Mouse (Mus musculus): ENCODE measurements around the gene Eme1.

Gene Eme1

DNA sequence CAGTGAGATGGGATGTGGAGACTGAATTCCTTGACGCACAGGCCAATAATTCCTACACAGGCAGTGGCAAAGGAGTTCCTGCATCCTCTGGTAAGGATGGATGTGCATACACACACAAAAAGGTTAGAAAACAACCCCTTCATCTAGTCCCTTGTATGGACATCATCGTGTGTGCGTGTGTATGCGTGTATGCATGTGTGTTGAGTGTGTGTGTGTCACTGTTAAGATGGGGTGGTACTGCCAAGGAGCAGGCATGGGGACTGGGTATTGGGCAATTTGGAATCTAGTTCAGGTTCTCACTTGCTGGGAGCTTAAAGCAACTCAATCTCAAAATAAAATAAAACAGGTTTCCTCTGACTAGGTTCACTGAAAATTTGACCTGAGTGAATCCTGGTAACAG lies 7.3 kb downstream of the Eme1 start:
- no peak for DNase-seq (ENCODE audit: low spot score)

DNA sequence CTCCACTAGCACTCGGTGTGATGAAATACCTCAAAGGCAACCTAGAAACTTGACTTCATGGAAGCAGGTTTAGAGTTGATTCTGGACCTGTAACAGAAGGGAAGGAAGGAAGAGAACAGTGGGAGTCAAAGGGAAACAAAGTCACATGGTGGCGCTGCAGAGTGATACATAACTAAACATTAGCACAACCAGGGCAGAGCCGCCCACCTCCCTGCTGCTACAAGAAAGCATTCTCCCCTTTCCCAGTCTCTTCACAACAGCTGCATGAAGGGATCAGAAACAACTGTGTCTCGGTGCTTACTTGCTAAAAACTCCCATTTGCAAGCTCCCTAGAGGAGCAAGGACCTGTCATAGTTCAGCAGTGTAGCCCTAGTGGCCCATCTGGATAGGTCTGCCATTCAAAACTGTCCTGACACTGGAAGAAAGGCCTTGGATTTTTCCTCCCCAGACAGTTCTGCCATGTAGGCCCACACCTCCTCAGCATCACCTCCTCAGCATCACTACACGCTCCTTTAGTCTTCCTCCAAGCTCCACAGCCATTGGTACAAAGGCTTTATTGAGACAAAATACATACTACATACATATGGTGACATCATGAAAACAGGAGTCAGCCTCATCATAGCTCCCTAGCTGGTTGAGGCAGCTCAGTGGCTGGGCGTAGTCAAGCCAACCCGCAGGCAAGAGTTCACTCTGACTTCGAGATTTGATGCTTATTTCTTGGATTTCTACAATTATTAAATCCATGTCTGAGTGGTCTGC lies 9.1 kb downstream of the Eme1 start:
- DNase-seq (ENCODE audit: low spot score) = no peak

GRCm38 (mm10) chr11:94634431-94634830 lies 19.3 kb downstream of the Eme1 start:
- no peak for DNase-seq (ENCODE audit: low spot score)

- no peak for DNase-seq (ENCODE audit: low spot score)
These were observed 20.8 kb downstream of the Eme1 start for GRCm38 (mm10) chr11:94632988-94633387.

DNA sequence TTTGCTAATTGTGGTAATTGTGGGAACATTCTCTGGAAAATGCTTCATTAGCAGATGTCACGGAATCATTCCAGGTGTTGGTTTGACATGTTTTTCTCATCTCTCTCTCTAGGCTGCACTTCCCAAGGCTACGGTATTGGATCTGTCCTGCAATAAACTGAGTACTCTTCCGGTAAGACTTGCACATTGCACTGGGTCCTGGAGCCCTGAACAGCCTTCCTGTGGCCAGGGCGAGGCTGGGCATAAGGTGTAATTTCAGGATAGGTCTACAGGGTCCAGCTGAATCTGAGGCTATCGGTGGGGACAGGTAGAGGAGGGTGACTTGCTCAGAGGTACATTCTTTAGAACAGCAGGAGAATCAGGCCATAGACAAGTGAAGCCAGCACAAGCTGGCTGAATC lies 21.8 kb downstream of the Eme1 start:
- no peak for DNase-seq (ENCODE audit: low spot score)

- DNase-seq (ENCODE audit: low spot score) = no peak
These were observed 23.4 kb downstream of the Eme1 start for GRCm38 (mm10) chr11:94630199-94631011.

- DNase-seq (ENCODE audit: low spot score) = no peak
These were observed 23.9 kb downstream of the Eme1 start for GRCm38 (mm10) chr11:94629884-94630198.

- DNase-seq (ENCODE audit: low spot score) = peak; percentile 97
These were observed 24.4 kb downstream of the Eme1 start, which contains the start of gene Lrrc59 for GRCm38 (mm10) chr11:94629199-94629883. Lrrc59 (plus strand) TSS chr11:94629767.

DNA sequence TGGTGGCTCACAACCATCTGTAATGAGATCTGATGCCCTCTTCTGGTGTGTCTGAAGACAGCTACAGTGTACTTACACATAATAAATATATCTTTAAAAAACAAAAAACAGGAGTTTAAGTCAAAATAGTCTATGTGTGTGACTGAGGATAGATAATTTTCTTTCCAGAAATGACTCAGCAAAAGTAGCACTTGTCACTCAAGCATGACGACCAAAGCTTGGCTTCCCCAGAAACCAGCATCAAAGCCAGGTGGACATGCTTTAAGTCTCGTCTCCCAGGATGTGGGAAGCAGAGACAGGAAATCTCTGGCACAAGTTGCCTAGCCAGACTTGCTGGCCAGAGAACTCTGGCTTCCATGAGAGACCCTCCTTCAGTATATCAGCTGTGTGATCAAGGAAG lies 31.6 kb downstream of the Eme1 start:
- DNase-seq (ENCODE audit: low spot score) = no peak

GRCm38 (mm10) chr11:94621458-94621852 lies 32.3 kb downstream of the Eme1 start:
- DNase-seq (ENCODE audit: low spot score) = no peak

DNA sequence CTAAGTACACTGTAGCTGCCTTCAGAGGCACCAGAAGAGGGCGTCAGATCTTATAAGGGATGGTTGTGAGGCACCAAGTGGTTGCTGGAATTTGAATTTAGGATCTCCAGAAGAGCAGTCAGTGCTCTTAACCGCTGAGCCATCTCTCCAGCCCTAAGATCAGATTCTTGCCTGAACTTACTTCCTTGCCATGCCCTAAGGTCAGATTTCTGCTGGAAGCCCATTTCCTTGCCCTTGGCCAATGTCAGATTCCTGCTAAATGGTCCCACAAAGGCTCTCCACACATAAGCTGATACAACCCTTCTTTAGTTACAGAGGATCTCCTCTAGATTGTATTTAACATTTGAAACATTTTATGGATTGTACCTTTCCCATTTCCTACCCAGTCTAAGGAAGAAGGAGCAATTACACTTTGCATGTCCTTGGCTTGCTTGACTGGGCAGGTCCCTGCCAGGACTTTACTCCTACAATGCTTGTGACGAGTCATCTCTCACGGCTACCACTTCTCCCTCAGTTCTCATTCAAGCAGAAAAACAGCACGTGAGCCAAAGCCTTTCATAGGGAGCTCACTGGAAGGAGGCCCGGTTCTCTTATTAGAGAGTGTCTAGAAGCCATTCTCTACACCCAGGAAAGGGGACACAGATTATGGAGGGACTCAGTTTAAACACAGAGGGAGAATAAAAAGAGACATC lies 32.9 kb downstream of the Eme1 start:
- no peak for DNase-seq (ENCODE audit: low spot score)

- DNase-seq (ENCODE audit: low spot score) = no peak
These were observed 36.1 kb downstream of the Eme1 start for GRCm38 (mm10) chr11:94617646-94618045.

- DNase-seq (ENCODE audit: low spot score) = no peak
These were observed 38.3 kb downstream of the Eme1 start for GRCm38 (mm10) chr11:94615494-94615893.

DNA sequence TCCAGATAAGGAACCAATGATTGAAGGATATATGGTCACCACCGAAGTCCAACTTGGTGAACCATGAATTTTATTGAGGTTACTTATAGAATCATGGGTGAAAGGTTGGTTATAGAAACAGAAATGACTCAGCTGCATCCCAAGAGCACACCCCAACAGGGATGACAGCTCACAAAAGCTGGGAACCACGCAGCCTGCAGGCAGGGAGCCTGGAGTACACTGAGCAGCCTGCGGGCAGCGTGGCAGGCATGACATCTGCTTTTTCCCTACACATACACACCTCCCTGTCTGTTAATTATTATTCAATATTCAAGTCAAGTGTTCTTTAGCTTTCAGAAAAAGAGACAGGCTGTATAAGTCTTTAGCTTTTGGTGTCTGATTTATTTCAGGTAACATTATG lies 39.2 kb downstream of the Eme1 start:
- DNase-seq (ENCODE audit: low spot score) = no peak

DNA sequence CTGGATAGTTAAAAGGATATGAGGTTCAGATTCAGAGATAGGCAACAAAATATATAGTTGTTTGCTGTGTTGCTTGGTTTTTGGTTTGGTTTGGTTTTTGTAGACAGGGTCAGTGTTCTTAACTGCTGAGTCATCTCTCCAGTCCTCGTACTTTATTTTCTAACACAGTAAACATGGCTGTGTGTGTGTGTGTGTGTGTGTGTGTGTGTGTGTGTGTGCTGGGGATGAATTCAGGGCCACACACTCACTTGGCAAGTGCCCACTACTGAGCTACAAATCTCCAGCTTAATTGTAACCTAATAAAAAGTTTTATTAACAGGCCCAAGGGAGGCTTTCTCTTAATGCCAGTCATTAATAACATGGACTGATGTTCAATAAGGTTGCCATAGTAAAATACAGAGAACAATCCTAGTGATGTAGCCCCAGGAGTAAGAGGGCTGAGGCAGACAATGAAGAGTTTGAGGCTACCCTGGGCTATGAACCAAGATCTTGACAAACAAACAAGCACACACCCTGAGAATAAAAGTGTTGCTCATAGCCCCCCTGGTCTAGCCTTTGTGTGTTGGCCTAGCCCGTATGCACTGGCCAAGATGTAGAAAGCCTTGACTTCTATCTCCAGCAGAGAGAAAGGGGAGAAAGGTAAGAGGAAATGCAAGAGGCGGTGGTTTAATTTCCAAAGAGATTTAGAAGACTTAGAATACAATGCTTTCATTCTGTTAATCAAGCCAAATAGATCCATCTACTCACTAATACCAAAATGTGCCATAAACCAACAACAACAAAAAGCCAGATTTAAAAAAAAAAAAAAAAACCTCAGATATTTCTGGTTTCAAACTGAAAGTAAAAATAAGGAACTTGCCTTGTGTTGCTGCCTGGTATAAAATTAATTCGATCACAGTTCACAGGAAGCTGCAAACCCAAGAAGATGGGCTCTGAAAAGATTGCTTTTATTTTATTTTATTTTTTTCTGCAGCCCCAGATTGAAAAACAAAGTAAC lies 42.7 kb downstream of the Eme1 start:
- no peak for DNase-seq (ENCODE audit: low spot score)

GRCm38 (mm10) chr11:94602356-94602955 lies 51.3 kb downstream of the Eme1 start:
- DNase-seq (ENCODE audit: low spot score) = no peak

DNA sequence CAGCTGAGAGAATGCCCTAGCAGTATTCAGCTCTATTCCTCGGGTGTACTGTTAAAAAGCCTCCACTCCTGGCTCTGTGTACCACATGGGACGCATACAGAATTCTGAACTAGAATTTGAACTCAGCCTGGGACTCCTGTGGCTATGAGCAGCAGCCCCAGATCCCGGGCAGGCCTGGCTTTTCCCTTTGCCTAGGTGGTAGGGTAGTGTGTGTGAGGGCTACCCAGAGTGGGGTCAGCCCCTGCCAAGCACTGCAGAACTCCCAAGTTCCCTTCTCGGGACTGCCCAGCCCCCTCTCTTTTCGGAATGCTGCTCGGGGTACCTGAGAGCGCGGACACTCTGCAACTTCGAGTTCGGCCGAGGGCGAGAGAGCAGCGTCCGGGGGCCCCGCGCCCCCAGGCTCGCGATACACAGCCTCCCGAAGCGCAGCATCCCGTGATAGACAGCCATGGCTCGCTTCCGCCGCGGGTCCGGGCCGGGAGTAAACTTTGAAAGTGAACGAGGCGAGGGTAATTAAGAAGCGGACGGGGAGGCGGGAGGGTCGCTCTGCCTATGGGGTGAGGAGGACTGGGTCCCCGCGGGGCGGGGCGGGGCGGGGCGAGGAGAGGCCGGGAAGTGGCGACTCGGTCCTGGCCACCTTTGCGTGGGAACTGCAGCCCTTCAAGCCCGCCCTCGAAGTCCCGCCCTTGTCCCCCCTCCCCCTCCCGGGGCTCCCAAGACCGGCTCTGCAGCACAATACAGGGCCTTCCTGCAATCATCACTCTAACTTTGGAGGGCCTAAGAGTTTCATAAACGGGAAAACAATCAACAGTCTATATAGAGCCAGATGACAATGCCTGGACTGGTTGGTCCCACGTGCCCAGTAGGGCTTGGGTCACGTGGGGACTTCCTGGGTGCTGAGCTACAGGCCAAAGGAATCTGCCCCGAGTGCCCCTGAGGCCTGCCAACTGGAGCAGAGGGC lies 52.2 kb downstream of the Eme1 start, which contains the start of gene Acsf2:
Gene Acsf2 (minus strand): TSS at position 551 of the 961 bp plus-strand sequence.
- peak; percentile 89 for DNase-seq (ENCODE audit: low spot score)

GRCm38 (mm10) chr11:94600447-94600846 lies 53.3 kb downstream of the Eme1 start:
- no peak for DNase-seq (ENCODE audit: low spot score)

GRCm38 (mm10) chr11:94598437-94599120 lies 55.2 kb downstream of the Eme1 start:
- DNase-seq (ENCODE audit: low spot score) = peak; percentile 23

All from embryo, embryonic 10 days (tissue).